Mouse (Mus musculus) urinary bladder, postnatal 14 days (tissue): ENCODE data around the gene H2-Eb2.
"Not testable (repeated sequence)": the region's sequence is repeated elsewhere in the genome, so short reads cannot be mapped to it uniquely, and the experiment has no call there.

ENCODE experiments used
- DNase-seq: peaks from one replicate; pipeline ENCODE4 v3.0.0; 2021; ENCODE audit warnings: low spot score

The H2-Eb2 gene

DNA sequence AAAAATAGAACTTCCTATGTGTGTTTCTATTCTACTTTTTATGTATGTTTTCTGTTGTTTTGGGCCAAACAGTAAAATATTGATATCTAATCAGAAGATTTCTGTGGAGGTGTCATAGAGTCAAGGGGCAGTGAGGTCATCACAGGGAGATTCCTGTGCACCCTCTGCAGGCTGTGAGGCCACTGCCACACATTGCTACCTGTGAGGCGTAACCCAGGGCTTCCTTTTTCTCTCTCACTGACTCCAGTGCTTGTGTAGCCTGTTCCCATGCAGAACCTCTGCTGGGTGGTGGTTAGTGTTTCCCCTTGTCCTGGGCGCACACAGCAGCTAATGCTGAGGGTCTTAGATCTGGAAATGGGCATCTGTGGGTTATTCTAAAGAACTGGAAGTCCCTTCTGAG is 19.1 kb upstream of the H2-Eb2 start:
- no peak for DNase-seq

DNA sequence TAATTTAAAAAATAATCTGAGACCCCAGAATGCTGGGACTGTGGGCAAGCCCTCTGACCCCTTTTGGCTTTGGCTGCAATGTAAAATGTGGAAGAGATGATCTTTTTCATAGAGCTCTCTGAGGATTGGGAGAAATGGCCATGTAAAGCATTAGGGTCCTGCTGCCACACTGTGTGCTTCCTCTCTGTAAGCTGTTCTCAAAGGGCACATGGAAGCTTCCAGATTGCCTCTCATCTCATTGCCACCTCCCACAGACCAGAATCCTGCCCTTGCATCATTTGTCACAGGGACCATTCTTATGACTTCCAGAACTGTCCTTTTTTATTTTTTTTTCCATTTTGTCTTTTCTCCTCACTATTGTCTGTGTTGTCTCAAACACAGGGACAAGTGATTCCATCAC is 18.2 kb upstream of the H2-Eb2 start:
- DNase-seq, result no peak

GRCm38 (mm10) chr17:34308161-34308560 is 17.3 kb upstream of the H2-Eb2 start:
- no peak for DNase-seq

DNA sequence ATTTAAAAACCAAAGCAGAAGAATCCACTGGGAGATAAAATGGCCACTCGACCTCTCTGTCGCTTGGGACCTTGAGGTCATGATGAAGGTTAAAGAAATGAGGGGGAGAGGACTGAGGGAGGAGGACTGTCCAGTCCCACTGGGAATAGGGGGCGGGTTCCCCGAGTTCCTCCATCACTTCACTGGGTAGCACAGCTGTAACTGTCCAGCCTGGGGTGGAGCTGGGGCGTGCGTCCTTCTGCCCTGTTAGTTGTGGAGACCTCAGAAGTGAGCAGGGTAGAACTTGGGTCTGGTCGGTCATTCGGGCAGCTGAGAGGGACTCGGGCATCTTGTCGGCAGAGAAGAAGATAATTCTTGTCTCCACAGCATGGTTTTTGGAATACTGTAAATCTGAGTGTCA is 16.2 kb upstream of the H2-Eb2 start:
- DNase-seq, result no peak

DNA sequence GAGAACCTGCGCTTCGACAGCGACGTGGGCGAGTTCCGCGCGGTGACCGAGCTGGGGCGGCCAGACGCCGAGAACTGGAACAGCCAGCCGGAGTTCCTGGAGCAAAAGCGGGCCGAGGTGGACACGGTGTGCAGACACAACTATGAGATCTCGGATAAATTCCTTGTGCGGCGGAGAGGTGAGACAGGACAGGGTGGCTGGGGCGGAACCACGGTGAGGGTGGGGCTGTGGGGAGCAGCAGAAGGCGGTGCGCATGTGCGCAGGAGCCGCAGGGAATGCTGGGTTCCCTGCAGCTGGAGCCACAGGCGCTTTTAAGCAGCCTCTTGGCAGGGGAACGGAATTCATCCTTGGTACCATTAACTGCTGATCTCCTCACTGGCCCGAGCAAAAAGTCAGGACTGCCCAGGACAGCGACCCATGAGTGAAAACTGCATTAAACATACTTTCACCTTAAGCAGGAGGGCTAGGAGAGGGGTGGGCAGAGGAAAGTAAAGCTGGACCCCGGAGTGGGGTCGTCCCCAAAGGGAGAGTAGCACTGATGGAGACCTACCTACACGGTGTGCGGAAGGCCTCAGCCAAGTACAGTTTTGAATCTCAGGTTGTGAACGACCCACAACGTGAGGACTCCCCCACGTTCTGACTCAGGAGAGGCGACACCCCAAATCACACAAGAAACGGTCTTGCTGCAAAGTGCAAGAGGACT is 15.6 kb upstream of the H2-Eb2 start:
- DNase-seq, result peak; percentile 74

GRCm38 (mm10) chr17:34310526-34310925 is 14.9 kb upstream of the H2-Eb2 start:
- not testable (repeated sequence) for DNase-seq

GRCm38 (mm10) chr17:34312185-34312584 is 13.3 kb upstream of the H2-Eb2 start:
- no peak for DNase-seq

DNA sequence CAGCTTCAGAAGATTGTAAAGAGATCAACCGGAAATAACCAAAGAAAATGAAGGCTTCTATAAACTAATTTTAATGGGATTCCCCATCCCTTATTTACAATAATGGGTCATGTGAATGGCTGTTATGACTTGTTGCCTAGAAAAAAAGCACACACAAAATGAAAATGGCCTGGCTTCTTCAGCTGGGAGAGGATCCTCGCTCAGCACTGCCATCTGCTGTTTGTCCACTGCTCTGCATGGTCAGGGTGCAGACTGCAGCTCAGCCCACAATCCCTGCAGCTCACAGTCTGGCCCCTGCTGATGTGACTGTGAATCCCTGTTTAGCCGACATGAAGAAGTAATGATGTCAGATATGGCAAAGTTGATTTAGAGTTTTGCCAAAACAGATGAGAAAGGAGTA is 12.1 kb upstream of the H2-Eb2 start:
- DNase-seq, result peak; percentile 79

GRCm38 (mm10) chr17:34314286-34314685 is 11.2 kb upstream of the H2-Eb2 start:
- DNase-seq, result no peak

- no peak for DNase-seq
Observed at GRCm38 (mm10) chr17:34315512-34315911, 10.0 kb upstream of the H2-Eb2 start.

DNA sequence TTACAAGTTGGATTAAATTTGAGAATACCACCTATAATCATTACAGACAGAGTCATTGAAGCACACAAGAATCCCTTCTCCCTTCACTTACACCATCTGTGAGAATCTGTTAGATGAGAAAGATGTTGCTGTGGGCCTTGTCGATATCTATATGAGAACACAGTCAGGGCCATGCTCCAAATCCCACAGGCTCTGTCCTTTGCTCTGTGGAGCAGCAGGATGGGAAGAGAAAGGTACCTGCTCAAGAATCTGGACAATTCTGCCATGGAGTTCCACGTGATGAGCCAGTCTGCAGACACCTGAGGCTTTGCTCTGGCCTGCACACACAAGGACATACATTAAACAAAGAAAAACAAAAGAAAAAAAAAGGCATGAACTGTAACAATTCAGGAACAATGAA is 8.8 kb upstream of the H2-Eb2 start:
- no peak for DNase-seq

DNA sequence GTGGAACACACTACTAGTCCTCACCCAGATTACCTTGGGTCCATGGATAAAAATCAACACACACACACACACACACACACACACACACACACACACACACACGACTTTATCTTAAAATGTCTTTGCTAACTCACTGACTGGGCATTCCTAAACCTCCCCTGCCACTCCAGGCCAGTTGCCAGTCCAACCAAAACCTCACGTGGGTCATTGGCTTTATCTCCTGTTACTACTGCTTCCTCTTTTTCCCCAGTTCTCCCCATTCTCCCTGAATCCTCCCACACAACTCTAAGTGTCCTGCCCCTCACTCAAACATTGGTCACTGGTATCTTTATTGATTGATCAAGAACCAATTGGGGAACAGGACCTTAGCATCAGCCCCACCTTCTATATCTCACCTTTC is 8.2 kb upstream of the H2-Eb2 start:
- no peak for DNase-seq

- DNase-seq, result no peak
Observed at GRCm38 (mm10) chr17:34326373-34326772, 908 bp downstream of the H2-Eb2 start.

DNA sequence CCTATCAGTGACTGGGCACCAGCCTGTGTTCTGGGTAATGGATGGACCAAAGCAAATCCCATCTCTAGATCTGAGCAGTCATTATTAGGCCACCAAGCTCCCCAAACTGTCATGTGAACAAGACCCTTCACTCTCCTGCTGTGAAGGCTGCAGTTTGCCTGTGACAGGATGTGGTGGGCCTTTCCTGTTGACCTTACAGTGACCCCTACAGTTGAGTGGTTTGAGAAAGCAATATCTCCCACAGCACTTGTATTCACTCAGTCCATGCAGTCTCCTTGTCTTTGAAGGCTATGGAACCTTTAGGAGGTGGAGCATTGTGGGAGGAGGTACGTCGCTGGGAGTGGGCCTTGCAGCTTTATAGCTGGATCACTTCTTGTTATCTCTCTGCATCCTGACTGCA is 4.3 kb downstream of the H2-Eb2 start:
- no peak for DNase-seq

- no peak for DNase-seq
Observed at GRCm38 (mm10) chr17:34331200-34331599, 5.7 kb downstream of the H2-Eb2 start.

DNA sequence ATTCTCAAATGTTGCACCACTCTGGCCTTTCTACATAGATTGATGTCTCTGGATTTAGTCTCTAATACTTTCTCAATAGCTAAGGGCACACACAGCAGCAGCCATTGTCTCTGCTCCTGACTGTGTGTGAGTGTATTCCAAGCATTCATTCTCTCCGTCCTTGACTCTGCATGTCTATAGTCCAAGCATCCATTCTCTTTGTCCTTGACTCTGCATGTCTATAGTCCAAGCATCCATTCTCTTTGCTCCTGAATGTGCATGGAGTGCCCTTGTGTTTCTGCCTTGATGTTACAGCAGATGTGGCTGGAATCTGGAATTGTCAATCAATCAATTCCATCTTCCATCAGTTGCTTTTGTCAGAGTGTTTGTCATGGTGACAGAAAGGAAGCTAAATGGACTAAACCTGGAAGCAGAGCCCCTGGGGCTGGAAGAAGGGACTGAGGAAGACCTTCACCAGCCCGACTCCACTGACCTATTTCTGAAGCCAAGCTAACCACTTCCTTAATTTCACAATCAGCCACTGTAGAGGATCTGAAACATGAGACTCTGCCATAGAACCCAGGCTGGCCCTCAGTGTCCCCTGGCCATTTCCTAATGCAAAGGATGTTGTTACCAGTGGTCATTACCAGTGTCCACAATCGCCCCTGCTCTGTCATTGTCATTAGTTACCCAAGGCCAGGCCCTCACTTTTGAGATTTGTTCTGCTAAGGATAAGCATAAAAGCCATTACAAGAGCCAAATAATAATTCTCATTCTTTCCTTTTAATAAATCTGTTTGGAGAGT is 15.3 kb downstream of the H2-Eb2 start:
- DNase-seq, result no peak

- DNase-seq, result no peak
Observed at GRCm38 (mm10) chr17:34344882-34345281, 19.4 kb downstream of the H2-Eb2 start.

DNA sequence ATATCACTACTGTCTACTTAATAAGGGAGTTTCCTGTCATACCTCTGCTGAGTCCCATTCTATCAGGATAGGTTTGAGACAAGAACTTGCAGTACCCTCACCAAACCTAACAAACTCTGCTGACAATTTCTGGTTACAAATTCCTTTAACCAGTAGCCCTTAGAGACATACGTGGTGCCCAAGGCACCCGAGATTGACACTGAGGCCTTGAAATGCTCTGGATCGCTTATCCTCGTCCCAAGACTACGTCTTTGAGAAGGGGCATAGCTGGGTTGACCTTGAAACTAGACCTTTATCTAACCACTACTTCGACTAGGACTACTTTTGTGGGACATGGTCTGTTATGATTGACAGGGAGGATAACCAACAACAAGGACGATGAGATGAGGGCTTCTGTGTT is 20.0 kb downstream of the H2-Eb2 start:
- DNase-seq, result no peak

GRCm38 (mm10) chr17:34346041-34346440 is 20.6 kb downstream of the H2-Eb2 start:
- no peak for DNase-seq

DNA sequence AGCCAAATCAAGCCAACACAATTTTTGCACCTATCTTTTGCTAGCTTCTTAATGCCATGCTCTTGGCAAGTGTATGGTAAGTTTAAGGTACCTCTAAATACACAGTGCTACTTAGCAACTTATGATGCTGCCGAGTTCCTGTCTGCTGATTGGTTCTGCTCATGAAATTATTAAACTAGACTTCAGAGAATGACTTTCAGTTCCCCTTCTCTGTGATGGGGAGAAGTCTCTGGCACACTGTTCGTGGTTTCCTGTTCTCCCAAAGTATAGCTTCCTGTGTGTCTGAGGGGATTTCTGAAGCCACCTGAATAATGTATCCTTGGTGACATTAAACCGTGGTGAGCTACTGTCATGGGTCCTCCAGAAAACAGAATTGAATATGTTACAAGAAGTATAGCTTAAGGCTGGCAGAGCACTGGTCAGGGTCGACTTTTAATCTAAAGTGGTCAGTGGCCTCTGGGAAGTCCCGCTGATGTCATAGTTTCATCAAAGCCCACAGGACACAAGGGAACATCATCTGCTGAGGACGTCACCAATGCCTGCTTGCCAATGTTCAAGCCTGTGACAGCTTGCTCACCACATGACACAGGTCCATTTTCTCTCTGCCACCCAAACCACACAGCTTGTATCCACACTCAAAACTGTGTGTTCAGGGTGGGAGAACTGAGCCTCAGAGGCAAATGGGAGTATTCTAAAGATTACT is 22.3 kb downstream of the H2-Eb2 start:
- DNase-seq, result peak; percentile 31

DNA sequence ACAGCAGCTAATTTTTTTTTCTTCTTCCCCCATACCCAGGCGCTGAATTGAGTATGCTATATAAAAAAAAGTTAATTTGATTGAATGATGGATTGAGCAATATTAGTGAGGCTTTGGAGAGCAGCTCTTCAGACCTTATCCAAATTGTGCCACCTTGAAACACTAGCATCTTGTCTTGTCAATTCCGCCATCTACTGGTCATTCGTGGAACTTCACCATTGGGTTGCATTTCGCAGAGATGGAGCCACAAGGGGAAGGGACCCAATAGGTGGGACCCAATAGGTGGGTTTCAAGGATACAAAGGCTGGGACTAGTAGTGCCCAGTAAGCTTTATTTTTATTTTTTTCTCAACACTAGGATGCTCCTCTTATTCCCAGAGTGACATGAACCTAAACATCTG is 24.0 kb downstream of the H2-Eb2 start:
- peak; percentile 76 for DNase-seq

GRCm38 (mm10) chr17:34354539-34354938 is 29.1 kb downstream of the H2-Eb2 start, which contains the start of gene Btnl2:
TSS of gene Btnl2 (plus strand) at chr17:34354822.
- DNase-seq, result no peak

- DNase-seq, result no peak
Observed at GRCm38 (mm10) chr17:34354940-34355339, 29.5 kb downstream of the H2-Eb2 start.
